Mouse (Mus musculus): ENCODE measurements around the gene Phka2. TPM values are rescaled to one million over a fixed set of nuclear protein-coding genes. Genes with fewer than 3 reads are reported as not detected.

The Phka2 gene
- polyA plus RNA-seq, 2 experiments = 19.3 to 28.8 TPM

GRCm38 (mm10) chrX:160598055-160598454 lies 96.1 kb downstream of the Phka2 start:
- TF ChIP-seq POLR2A (IDR thresholded peaks at IDR 0.05; ENCODE audit: borderline replicate concordance, extremely low read depth, insufficient read depth, insufficient read length) = no peak
- WGBS = 70% methylated on average over 2 of the region's 2 CpGs
- H3K4me2 ChIP-seq (replicated peaks; ENCODE audit: low read depth, low read length, severe bottlenecking) = no peak overlapping the region
- no peaks in the 10 kb centered on the region for H3K27me3 ChIP-seq (ENCODE audit: control insufficient read depth, insufficient read depth, low read length)
- no peaks in the 10 kb centered on the region for H3K9me3 ChIP-seq (ENCODE audit: control insufficient read depth, low read length)
- DNase-seq (ENCODE audit: low spot score) (no peak), ATAC-seq (ENCODE audit: low FRiP score, low read depth) (peak; percentile 46)
- H3K4me3 ChIP-seq (replicated peaks; ENCODE audit: low read length) = no peak overlapping the region
- no peaks in the 10 kb centered on the region for H3K36me3 ChIP-seq (ENCODE audit: control insufficient read depth, insufficient read depth, low read length)
- H3K4me1 ChIP-seq (ENCODE audit: control insufficient read depth, insufficient read depth, low read length) = peaks cover 12% of the 10 kb centered on the region
- H3K27ac ChIP-seq (replicated peaks; ENCODE audit: low read depth, low read length) = no peak overlapping the region
- H3K9ac ChIP-seq (ENCODE audit: low read depth, low read length, severe bottlenecking) = no peak overlapping the region

DNA sequence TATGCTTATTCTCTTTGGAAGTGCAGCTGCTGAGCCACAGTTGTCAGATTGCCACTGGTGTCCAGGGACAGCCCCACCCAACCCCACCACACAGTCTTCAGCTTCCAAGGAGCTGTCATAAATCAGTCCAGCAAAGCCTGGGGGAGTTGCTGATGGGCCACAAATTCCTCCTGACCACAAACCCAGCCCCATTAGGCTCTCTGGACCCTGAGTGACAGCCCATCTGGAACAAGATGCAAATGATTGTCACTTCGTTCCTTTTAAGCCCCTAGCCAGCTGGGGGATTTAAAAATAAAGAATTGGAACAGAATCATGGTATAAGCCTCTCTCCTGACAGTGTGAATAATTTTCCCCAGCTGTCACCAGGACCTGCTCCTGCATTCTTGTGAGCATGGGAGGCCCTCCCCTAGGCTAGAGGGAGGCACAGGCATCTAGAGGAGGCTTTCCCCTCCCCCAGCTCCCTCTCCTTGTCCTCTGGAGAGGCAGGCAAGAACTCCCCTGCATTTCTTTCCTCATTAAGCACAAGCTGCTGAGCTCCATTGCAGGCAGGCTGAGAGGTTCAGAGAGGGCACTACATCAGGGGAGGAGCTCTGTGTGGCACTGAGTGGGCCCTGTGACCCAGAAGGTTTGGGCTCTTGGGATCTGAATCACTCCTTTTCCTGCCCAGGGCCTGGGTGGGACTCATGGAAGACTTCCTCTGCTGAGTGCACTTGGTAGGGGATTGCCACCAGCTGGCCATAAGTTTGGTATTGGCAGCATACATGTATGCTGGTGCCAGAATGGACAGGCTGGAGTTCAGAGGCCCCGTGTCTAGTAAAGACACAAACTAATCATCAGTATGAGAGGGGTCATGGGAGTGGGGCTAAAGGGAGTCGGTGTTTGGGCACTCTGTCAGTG lies 96.8 kb downstream of the Phka2 start:
- peak; percentile 67 for DNase-seq (ENCODE audit: low spot score)
- no peaks in the 10 kb centered on the region for H3K27me3 ChIP-seq (ENCODE audit: control insufficient read depth, insufficient read depth, low read length)

GRCm38 (mm10) chrX:160601053-160601452 lies 99.1 kb downstream of the Phka2 start:
- Histone ChIP-seq H3K36me3 (ENCODE audit: control insufficient read depth, insufficient read depth, low read length) (no peaks in the 10 kb centered on the region), H3K27me3 (ENCODE audit: control insufficient read depth, insufficient read depth, low read length) (no peaks in the 10 kb centered on the region), H3K9me3 (ENCODE audit: control insufficient read depth, low read length) (no peaks in the 10 kb centered on the region), H3K4me2 (replicated peaks; ENCODE audit: low read depth, low read length, severe bottlenecking) (no peak overlapping the region), H3K27ac (replicated peaks; ENCODE audit: low read depth, low read length) (no peak overlapping the region), H3K4me1 (ENCODE audit: control insufficient read depth, insufficient read depth, low read length) (peaks cover 12% of the 10 kb centered on the region), H3K9ac (ENCODE audit: low read depth, low read length, severe bottlenecking) (no peak overlapping the region), H3K4me3 (replicated peaks; ENCODE audit: low read length) (no peak overlapping the region)
- 44% methylated on average over 3 of the region's 3 CpGs for WGBS
- DNase-seq (ENCODE audit: low spot score) (peak; percentile 58), ATAC-seq (ENCODE audit: low FRiP score, low read depth) (no peak)
- TF ChIP-seq POLR2A (IDR thresholded peaks at IDR 0.05; ENCODE audit: borderline replicate concordance, extremely low read depth, insufficient read depth, insufficient read length) = no peak

More for the DNA sequence above, 96.8 kb downstream of the Phka2 start:
- WGBS = 40% methylated on average over 3 of the region's 3 CpGs
- Histone ChIP-seq H3K4me3 (replicated peaks; ENCODE audit: low read length) (no peak overlapping the region), H3K9ac (ENCODE audit: low read depth, low read length, severe bottlenecking) (no peak overlapping the region), H3K36me3 (ENCODE audit: control insufficient read depth, insufficient read depth, low read length) (no peaks in the 10 kb centered on the region), H3K4me2 (replicated peaks; ENCODE audit: low read depth, low read length, severe bottlenecking) (no peak overlapping the region), H3K27ac (replicated peaks; ENCODE audit: low read depth, low read length) (no peak overlapping the region), H3K9me3 (ENCODE audit: control insufficient read depth, low read length) (no peaks in the 10 kb centered on the region), H3K4me1 (ENCODE audit: control insufficient read depth, insufficient read depth, low read length) (peaks cover 12% of the 10 kb centered on the region)
- ATAC-seq (ENCODE audit: low FRiP score, low read depth) = peak; percentile 90
- no peak for TF ChIP-seq POLR2A (IDR thresholded peaks at IDR 0.05; ENCODE audit: borderline replicate concordance, extremely low read depth, insufficient read depth, insufficient read length)

DNA sequence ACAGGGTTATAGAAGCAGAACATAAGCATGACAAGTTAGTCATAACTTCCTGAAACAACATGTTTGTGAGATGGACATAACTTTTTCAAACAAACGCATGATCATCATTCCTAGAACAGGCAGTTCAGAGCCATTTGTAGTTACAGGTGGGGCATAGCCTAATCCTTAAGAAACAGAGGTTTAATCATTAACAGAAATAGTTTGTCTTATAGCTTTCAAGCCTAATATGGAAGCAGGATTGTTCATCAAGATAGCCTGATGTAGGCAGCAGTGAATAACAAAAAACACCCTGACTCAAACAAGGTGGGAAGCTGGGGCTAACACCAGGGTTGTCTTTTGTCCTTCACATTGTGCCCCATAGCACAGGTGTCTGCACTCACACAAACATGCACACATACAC lies 100.8 kb downstream of the Phka2 start:
- no peak overlapping the region for H3K9ac ChIP-seq (ENCODE audit: low read depth, low read length, severe bottlenecking)
- no peaks in the 10 kb centered on the region for H3K36me3 ChIP-seq (ENCODE audit: control insufficient read depth, insufficient read depth, low read length)
- H3K4me1 ChIP-seq (ENCODE audit: control insufficient read depth, insufficient read depth, low read length) = peaks cover 12% of the 10 kb centered on the region
- H3K4me3 ChIP-seq (replicated peaks; ENCODE audit: low read length) = no peak overlapping the region
- DNase-seq (ENCODE audit: low spot score) (no peak), ATAC-seq (ENCODE audit: low FRiP score, low read depth) (no peak)
- TF ChIP-seq POLR2A (IDR thresholded peaks at IDR 0.05; ENCODE audit: borderline replicate concordance, extremely low read depth, insufficient read depth, insufficient read length) = no peak
- WGBS = 81% methylated on average over 1 of the region's 1 CpGs
- H3K4me2 ChIP-seq (replicated peaks; ENCODE audit: low read depth, low read length, severe bottlenecking) = no peak overlapping the region
- no peaks in the 10 kb centered on the region for H3K27me3 ChIP-seq (ENCODE audit: control insufficient read depth, insufficient read depth, low read length)
- no peaks in the 10 kb centered on the region for H3K9me3 ChIP-seq (ENCODE audit: control insufficient read depth, low read length)
- H3K27ac ChIP-seq (replicated peaks; ENCODE audit: low read depth, low read length) = no peak overlapping the region

GRCm38 (mm10) chrX:160603316-160603715 lies 101.3 kb downstream of the Phka2 start:
- Histone ChIP-seq H3K4me2 (replicated peaks; ENCODE audit: low read depth, low read length, severe bottlenecking) (no peak overlapping the region), H3K36me3 (ENCODE audit: control insufficient read depth, insufficient read depth, low read length) (no peaks in the 10 kb centered on the region), H3K4me3 (replicated peaks; ENCODE audit: low read length) (no peak overlapping the region), H3K4me1 (ENCODE audit: control insufficient read depth, insufficient read depth, low read length) (peaks cover 11% of the 10 kb centered on the region), H3K9ac (ENCODE audit: low read depth, low read length, severe bottlenecking) (no peak overlapping the region), H3K27ac (replicated peaks; ENCODE audit: low read depth, low read length) (no peak overlapping the region), H3K9me3 (ENCODE audit: control insufficient read depth, low read length) (no peaks in the 10 kb centered on the region), H3K27me3 (ENCODE audit: control insufficient read depth, insufficient read depth, low read length) (no peaks in the 10 kb centered on the region)
- no peak for ATAC-seq (ENCODE audit: low FRiP score, low read depth)
- WGBS = 88% methylated on average over 2 of the region's 2 CpGs
- no peak for DNase-seq (ENCODE audit: low spot score)
- TF ChIP-seq POLR2A (IDR thresholded peaks at IDR 0.05; ENCODE audit: borderline replicate concordance, extremely low read depth, insufficient read depth, insufficient read length) = no peak
